Mouse (Mus musculus) kidney, postnatal 14 days (tissue): ENCODE data around the gene Chaf1a.

Experiments
- DNase-seq: peaks from one replicate; pipeline ENCODE4 v3.0.0; 2022; ENCODE audit warnings: mixed read lengths

Gene Chaf1a

DNA sequence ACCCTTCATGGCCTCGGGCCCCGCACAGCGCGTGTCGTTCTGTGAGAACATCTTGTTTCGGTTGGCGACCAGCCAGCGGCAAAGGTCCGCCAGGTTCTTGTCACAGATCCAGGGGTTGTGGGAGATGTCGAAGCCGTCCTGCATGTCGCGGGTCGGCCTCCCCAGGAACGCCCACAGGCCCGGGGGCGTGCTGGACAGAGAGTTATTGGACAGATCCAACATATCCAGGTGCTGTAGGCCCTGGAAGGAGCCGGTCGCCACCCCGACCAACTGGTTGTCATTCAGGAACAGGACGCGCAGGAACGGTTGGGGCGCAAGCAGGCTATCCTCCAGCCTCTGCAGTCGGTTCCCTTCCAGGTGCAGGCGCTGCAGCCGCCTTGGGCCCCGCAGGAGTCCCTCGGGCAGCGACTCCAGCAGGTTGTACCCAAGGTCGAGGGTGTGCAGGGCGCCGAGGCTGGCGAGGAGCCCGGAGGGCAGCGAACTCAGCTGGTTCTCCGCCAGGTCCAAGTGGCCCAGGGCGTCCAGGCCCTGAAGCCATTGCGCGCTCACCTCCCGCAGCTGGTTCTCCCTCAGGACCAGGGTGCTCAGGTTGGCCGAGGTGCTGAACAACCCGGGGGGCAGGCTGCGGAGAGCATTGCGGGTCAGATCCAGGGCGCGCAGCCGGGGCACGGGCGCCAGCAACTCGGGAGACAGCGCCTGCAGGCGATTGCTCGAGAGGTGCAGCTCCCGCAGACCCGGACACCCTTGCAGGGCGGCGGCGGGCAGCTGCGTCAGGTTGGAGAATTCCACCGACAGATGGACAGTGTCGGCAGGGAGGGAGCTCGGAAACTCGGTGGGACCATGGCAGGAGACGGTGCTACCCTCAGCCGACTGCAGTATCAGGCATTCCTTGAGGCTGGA lies 80.0 kb downstream of the Chaf1a start:
- DNase-seq: peak; percentile 84

DNA sequence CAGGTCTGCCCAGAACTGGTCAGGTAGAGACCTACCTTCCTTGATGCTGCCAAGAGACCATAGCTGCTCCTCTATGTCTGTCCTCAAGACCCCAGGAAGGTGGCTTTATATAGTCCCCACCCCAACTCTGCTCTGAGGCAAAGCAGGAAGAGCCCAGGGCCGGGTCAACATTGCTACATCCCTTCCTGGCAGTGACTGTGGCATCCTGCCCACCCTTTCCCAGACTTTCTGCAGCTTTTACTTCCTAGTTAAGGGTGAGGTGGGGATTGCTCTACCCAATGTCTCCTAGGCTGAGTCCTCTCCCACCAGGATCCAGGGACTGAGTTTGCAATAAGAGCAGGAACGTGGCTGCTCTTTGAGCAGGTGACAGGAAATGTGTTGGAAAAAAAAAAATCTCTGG lies 81.6 kb downstream of the Chaf1a start, which contains the start of gene Lrg1:
TSS of gene Lrg1 (minus strand) at position 176 of the 400 bp plus-strand sequence.
- DNase-seq: no peak
